Mouse (Mus musculus): ENCODE results near the gene Mrtfa.

Mrtfa gene

DNA sequence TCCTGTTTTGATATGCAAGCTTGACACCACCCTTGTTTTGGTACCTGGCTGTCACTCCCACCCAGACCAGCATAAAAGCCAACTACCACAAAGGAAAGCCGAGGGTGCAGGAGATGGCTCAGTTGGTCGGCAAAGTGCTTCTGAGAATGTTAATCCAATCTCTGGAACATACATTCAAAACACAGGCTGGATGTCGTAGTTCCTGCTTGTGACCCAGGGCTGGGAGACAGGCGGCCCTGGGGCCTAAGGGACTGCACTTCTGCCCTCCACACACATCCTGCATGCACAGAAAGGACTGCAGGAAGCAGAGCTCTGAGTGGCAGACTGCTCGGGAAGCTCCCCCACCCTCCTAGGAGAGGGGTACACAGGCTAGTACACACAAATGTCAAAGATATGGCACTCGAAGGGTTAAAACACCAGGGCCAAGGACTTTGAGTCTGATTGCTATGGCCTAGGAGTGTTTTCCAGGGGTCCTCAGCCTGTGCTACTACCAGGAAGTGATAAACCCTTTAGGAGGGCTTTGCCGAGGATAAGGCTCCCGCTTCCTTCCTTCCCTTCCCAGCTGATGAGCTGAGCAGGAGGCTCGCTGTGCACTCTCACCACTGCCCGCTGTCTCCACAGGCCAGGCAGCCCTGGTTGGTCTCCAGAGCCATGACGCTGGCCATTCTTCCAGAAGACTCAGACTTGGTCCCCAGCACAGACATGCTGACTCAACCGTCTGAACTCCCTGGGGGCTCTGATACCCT, 155.0 kb downstream of the Mrtfa start:
- DNase-seq (ENCODE audit: extremely low spot score, low read depth, low spot score): no peak

DNA sequence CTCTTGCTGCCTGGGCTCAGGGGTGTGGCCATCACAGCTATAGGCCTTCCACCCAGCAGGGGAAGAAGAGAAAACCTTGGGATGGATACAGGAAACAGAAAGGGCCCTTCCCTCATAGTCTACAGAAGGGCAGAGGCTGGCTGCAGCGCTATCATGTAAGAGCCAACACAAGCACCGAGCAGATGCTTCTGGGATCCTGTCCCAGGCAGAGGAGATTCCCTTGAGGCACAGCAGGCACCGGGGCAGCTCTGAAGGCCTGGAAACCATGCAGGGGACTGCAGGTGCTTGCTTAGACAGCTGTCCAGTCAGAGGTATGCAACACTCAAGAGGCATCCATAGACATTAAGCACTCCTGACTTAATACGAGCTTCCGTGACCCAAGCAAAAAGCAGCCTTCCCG, 156.4 kb downstream of the Mrtfa start:
- DNase-seq (ENCODE audit: extremely low spot score, low read depth, low spot score): no peak

DNA sequence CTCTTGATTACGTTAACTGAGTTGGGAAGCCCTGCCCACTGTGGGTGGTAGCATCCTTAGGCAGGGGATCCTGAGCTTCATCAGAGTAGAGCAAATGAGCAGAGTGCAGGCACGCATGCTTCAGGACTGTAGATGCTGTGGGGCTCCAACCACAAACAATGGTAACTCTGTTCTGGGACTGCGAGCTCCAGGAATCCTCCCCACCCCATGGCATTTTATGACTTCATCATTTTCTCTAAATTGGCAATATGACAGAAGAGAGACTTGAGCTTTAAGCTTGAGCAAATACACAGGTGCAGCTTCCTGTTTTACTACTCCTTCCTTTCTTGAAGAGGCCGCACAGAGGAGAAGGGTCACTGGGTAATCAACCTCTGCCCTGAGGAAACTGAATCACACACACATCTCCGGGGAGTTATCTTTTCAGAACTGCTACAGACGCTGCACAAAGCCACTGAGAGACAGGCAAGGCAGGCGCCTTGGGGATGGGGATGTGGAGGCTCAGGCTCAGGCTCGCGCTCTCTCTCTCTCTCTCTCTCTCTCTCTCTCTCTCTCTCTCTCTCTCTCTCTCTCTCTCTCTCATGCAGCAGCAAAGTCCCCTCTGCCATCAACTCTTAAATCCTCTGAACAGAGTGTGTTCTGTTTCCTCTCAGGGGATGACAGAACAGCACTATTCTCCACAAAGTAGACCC, 157.5 kb downstream of the Mrtfa start:
- DNase-seq (ENCODE audit: extremely low spot score, low read depth, low spot score): no peak

DNA sequence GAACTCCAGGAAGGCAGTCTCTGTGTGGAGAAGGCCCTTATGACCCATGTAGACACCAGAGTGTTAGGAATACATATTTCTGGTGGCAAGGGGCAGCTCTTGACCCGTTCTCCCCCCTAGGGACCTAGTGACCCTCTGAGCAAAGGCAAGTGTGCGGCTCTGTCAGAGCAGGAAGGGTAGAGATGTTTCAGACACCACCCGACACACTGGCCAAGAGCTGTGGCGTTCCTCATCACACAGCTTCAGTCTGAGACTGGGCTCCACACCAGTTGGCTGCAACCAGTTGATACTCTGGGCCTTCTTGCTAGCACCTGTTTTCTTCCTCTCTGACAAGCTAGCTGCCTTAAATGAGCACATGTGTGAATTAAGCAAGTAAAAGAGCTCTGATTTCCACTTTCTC, 158.9 kb downstream of the Mrtfa start:
- DNase-seq (ENCODE audit: extremely low spot score, low read depth, low spot score): no peak

DNA sequence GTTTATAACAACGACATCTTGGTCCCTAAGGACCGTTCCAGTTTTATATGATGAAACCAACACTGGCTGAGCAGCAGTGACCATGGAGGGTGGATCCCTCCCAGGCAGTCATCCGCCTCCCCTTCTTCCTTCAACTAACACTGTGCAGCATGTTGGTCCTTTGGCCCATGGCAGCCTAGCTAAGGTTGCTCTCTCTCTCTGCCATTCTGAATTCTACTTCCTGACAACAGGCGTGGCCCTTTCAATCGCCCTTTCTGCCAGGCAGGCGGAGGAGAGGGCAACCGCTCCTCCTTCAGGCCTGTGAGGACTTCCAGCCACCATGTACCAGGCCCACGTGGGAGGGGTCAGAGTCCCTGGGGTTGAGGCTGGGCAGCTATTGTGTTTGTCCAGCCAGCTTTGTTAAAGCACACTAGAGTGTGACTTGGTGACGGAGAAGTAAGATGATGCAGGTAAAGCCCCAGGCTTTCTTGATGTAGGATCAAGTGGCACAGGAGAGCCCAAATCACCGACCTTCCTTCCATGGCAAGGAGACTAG, 159.6 kb downstream of the Mrtfa start:
- DNase-seq (ENCODE audit: extremely low spot score, low read depth, low spot score): no peak

DNA sequence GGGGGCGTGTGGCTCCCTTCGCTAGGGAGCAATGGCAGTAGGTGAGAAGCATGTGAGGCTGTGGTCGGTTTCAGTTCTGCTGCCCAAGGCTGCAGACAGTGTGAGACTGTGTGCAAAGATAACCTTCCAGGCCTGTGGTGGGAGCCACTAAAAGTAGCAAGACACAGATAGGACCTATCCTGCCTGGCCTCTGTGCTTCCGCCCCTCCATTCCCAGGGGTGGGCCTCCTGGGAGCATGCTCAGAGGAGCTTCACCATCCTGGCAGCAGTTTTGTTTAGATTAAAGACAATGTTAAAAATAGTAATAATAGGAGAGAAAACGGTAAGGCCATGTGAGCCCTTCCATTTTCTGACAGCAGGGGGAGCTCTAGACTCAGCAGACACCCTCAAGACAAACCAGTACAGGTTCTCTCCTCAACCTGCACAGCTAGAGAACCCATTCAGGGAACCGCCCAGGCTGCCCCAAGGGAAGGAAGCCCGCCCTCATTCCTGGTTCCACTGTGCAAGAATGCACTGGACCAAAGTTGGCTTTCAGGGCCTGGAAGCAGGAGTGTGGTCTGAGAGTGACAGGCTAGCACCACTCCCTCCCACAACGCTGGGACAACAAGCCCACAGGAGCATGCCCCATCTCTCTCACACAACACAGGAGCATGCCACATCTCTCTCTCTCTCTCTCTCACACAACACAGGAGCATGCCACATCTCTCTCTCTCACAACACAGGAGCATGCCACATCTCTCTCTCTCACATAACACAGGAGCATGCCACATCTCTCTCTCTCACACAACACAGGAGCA, 163.0 kb downstream of the Mrtfa start:
- peak; percentile 57 for DNase-seq (ENCODE audit: extremely low spot score, low read depth, low spot score)

DNA sequence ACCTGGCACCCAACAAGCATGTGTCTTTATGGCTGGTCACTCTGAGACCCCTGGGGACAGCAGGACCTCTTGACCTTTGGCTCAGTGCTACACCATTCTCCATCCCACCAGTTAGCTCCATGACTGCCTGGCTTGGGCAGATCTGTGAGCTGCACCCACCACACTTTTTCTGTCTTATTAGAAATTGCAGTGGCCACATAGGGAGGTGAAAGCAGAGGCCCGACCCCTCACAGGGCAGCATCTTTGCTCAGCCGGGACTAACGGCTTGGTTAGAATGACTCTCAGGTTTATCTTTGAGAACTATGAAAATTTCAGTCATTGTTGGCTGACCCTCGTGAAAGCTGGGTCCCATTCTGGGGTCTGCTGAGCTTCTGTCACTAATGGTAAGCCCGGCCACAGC, 163.7 kb downstream of the Mrtfa start:
- DNase-seq (ENCODE audit: extremely low spot score, low read depth, low spot score): no peak

DNA sequence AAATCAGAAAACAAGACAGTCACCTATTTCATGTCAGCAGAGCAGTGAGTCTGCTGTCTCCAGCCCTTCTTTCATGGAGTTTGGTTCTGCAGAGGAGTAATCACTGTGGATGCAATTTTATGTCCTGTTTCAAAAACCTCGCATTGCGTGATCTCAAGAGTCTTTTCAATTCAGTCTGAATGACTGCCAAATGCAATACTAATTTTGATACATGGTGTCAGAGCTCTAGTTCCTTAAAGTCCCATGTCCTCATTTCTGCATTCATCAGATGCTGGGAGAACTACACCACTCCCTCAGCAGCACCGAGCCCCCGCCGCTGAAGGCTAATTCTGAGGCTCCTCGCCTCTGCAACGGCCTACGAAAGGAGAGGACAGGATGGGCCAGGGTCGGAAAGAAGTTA, 166.7 kb downstream of the Mrtfa start:
- DNase-seq (ENCODE audit: extremely low spot score, low read depth, low spot score): no peak

DNA sequence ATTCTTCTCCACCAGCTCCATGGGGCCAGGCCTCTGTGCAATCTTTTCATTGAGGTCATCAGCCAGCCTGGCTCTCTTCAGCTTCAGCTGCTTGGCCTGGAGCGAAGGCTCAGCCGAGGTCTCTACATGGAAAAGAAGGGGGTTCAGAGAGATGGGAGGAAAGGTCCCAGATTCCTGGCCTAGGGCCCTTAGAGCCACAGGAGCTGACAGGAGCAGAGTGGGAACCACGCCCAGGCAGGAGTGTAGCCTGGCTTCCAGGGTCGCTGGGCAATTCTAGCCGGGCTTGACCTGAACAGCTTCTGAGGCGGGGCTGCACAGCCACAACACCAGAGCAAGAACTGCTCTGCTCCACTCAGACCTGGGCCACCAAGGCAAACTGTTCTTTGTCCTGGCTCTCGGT, 168.1 kb downstream of the Mrtfa start:
- DNase-seq (ENCODE audit: extremely low spot score, low read depth, low spot score): no peak

DNA sequence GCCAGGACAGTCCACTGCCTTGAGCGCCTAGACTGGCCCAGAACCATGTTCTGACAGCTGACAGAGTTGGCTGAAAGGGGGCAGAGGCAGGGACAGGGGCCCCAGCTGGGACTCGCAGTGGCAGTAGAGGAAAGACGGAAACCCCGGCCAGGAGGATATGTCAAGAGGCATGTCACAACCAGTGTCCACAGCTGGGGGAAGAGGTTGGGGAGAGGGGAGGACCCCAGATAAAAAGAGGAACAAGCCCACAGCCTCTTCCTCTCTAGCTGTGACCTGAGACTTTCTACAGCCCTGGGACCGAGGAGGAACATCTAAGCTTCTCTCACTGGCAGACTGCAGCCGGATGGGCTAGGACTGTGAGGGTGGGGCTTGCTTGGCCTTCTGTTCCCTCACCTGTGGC, 169.2 kb downstream of the Mrtfa start:
- no peak for DNase-seq (ENCODE audit: extremely low spot score, low read depth, low spot score)

DNA sequence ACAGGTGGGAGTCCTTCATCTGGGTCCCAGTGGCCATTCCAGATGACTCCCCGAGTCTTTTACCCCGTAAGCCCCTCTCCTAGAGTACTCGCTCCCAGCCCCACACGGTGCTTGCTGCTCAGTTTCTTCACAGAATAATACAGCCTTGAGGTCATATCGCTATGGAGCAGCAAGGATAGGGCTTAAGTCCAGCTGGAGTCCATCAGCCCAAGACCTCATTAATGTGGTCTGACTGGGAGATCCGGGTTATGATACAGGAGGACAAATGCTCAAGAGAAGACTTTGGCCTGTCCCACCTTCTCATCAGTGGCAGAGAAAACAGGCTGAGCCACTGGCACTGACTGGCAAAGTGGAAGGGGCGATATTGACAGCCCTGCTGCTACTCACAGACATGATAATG, 173.2 kb downstream of the Mrtfa start:
- no peak for DNase-seq (ENCODE audit: extremely low spot score, low read depth, low spot score)

DNA sequence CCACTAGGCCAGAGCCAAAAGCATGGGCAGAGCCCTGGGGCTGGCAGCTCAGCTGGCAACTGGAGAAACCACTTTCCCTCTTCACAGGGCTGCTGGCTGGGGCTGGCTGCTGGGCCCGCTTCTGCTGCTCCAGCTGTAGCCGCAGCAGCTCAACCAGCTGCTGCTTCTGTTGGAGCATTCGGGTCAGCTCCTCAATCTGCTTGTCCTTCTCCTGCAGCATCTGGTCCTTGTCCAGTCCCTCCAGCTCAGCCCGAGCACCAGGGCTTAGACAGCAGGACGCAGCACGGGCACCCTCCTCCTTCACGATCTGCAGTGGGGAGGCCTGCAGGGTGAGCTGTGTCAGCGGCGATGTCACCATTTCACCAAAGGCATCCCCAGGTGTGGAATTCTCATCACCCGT, 174.1 kb downstream of the Mrtfa start:
- DNase-seq (ENCODE audit: extremely low spot score, low read depth, low spot score): no peak

DNA sequence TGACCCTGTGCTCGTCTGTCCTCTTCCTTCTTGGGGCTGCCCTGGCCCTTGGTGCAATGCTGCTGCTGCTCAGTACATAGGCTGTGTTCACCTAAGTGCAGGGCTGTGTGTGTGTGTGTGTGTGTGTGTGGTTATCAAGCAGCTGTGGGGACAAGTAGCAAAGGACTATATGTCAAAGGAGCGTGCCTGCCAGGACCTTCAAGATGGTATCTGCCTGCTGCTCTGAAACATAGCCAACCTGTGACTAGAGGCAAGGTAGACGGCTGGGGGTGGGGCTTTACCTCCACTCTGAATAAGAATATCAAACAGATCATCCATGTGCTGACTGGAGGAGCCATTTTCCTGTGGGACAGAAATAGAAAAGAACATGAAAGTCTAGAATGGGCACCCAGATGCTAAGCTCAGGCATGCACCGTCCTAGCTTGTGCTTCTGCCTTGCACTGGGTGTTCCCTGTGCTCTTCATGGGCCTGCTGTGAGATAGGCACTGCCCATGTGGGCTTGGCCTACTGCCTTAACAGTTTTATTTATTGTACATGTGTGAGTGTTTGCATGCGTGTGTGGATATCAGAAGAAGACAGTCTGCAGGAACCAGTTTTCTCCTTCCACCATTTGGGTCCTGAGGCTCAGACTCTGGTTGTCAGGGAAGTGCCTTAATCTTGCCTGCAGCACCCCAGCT, 175.4 kb downstream of the Mrtfa start:
- DNase-seq (ENCODE audit: extremely low spot score, low read depth, low spot score): no peak

DNA sequence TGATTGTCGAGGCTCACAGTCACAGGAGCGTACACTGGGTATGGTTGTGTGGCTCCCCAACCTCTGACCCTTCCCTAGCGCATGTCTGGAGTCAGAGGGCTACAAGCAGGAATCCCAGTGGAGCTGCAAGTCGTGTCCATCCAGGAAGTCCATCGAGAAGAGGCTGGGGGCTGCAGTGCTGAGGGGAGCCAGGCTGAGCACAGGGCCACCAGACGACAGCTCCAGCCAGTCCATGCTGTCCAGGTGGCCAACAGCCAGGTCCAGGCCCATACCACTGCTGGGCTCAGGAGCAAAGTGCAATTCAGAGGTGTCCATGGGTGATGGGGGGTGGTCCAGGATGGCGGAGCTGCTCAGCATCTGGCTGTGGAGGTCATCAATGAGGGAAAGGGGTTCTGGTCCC, 177.4 kb downstream of the Mrtfa start:
- DNase-seq (ENCODE audit: extremely low spot score, low read depth, low spot score): no peak

DNA sequence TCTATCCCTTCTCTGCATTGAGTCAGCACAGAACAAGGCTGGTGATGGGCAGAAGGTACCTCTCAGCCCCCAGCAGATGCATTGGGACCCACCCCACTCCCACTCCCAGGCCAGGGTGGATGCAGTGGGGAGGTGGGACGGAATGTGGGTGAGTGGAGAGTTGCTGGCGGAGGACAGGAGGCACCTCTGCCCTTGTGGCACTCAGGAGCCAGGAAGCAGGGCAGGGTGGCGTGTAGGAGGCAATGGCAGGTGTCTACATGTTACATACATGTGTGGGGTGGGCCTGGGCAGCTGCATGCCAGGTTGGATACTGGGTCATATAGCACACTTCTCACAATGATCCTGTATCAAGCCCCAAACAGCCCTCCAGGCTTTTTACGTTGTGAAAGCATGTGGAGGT, 178.2 kb downstream of the Mrtfa start:
- DNase-seq (ENCODE audit: extremely low spot score, low read depth, low spot score): no peak

DNA sequence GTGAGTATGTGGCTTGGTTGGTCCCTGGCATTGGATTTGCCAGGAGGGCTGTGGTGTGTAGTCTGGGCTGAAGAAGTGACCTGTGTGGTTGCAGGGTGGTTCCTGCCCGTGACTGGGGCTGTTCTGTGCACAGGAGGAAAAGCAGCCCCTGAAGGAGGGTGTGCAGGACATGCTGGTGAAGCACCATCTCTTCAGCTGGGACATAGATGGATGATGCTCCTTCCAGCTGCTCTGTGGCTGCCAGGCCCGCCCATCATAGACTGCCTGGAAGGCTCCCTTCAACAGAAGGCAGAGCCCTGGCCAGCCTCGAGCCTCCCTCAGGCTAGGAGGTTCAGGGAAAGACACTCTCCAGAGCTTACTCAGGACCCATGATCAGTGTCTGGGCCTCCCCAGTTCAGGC, 179.0 kb downstream of the Mrtfa start:
- no peak for DNase-seq (ENCODE audit: extremely low spot score, low read depth, low spot score)

DNA sequence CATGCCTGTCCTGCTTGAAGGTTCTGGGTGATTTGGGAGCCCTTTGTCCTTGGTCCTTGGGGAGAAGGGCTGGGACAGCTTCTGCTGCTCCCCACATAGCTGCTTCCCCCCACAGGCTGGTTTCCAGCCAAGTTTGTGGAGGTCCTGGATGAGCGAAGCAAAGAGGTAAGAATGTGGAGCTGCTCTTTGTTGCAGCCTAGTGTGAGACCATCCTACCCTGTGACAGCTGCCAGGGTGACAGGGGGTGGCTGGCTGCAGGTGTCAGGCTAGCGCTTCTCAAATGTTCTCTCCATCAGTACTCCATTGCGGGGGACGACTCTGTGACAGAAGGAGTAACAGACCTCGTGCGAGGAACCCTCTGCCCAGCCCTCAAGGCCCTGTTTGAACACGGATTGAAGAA, 180.4 kb downstream of the Mrtfa start:
- no peak for DNase-seq (ENCODE audit: extremely low spot score, low read depth, low spot score)

DNA sequence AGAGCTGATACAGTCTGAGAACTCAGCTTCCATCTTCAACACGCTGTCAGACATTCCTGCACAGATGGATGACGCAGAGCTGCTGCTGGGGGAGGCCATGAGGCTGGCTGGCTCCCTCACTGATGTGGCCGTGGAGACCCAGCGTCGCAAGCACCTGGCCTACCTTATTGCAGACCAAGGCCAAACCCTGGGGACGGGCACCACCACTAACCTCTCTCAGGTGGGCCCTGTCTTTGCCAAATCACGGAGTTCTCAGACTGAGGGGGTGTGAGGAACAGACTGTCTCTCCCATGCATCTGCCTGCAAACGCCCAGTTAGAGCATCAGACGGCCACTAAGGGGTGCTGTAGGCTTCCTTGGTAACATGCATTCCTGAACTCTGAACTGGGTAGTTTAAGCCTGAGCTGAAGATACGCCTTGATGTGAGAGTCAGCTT, 181.9 kb downstream of the Mrtfa start:
- DNase-seq (ENCODE audit: extremely low spot score, low read depth, low spot score): no peak

DNA sequence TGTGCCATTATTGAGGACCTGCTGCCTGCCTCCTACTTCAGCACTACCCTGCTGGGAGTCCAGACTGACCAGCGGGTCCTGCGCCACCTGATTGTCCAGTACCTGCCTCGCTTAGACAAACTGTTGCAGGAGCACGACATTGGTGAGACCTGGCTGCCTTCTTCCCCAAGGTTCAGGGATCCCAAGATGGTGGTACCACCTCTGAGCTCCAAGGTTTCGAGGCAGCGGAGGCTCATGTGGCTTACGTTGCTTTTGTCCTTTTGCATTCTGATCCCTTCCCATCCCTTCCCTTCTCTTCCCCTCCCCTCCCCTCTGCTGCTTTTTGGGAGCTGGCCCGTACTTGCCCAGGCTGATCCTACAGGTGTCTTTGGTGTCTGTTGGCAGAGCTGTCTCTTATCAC, 182.7 kb downstream of the Mrtfa start:
- no peak for DNase-seq (ENCODE audit: extremely low spot score, low read depth, low spot score)

DNA sequence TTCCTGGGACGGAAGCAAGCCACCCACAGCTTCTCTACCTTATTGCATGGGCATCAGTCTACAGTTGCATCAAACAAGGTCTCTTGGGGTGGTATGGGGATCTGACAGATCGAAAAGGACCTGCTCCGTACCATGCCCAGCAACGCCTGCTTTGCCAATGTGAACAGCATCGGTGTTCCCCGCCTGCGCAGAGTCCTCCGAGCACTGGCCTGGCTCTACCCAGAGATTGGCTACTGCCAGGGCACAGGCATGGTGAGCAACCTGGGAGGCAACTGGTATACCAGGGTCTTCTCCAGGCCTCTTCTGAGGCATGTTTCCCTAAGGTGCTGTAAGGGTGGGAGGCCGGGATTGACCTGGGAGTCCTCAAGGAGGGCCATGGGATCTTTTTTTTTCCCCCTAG, 183.2 kb downstream of the Mrtfa start:
- no peak for DNase-seq (ENCODE audit: extremely low spot score, low read depth, low spot score)

DNA sequence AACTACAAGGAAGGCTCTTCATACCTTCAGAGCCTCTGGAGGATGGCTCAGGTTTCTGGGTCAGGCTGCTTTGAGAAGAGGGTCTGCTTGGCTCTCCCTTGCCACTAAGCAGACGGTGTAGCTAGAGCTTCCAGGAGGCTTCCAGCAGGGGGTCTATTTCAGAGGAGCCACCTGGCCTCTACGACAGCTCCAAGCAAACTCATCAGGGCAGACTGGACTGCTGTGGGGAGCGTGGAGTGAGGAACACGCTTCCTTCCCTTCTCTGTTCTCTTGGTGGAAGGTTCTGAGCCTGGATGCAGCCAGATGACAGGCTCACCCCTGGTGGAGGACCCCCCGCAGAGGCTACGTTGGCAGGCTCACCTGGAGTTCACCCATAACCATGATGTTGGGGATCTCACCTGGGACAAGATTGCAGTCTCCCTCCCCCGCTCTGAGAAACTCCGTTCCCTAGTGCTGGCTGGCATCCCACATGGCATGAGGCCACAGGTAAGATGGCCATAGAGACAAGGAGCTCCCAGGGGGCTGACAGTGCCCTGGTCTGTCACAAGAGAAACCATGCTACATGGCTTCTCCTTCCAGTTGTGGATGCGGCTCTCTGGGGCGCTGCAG, 184.3 kb downstream of the Mrtfa start:
- no peak for DNase-seq (ENCODE audit: extremely low spot score, low read depth, low spot score)
